Mouse (Mus musculus) liver, embryonic 12.5 days (tissue): Measurements from ENCODE around the gene Ppp1cc. TPM values are rescaled to one million over a fixed set of nuclear protein-coding genes. Genes with fewer than 3 reads are reported as not detected.

Experiments used
- ATAC-seq: fragments of 200-750 bp; cut with Nextera tagmentation; 2 replicates; pipeline ENCODE4 v1.8.0; 2017; ENCODE audit warnings: moderate number of reproducible peaks, mild to moderate bottlenecking, moderate library complexity
- H3K27ac ChIP-seq: fragments of 300-500 bp; sonication (generic); 2 replicates; pipeline ENCODE4 v1.5.1; 2016; ENCODE audit warnings: mild to moderate bottlenecking
- H3K27me3 ChIP-seq: fragments of 300-500 bp; sonication (generic); replicated peaks from 2 replicates; pipeline ENCODE4 v1.6.1; 2016; ENCODE audit warnings: mild to moderate bottlenecking, moderate library complexity
- H3K36me3 ChIP-seq: fragments of 300-500 bp; sonication (generic); 2 replicates; pipeline ENCODE4 v1.6.1; 2016; ENCODE audit warnings: mild to moderate bottlenecking, moderate library complexity
- H3K4me1 ChIP-seq: fragments of 300-500 bp; sonication (generic); 2 replicates; pipeline ENCODE4 v1.6.1; 2016
- H3K4me2 ChIP-seq: fragments of 300-500 bp; sonication (generic); 2 replicates; pipeline ENCODE4 v1.6.1; 2016; ENCODE audit warnings: mild to moderate bottlenecking, moderate library complexity
- H3K4me3 ChIP-seq: fragments of 300-500 bp; sonication (generic); 2 replicates; pipeline ENCODE4 v1.5.1; 2016; ENCODE audit warnings: mild to moderate bottlenecking, moderate library complexity
- H3K9ac ChIP-seq: fragments of 300-500 bp; sonication (generic); 2 replicates; pipeline ENCODE4 v1.6.1; 2016; ENCODE audit warnings: mild to moderate bottlenecking, moderate library complexity
- H3K9me3 ChIP-seq: fragments of 300-500 bp; sonication (generic); replicated peaks from 2 replicates; pipeline ENCODE4 v1.6.1; 2016; ENCODE audit warnings: mild to moderate bottlenecking, moderate library complexity
- WGBS: fragments of 180-500 bp; shearing (Covaris S2); methylation state at CpG from one replicate; pipeline ENCODE4 v1.1.7; 2016; ENCODE audit not compliant: insufficient replicate concordance; 5-methylcytosine and 5-hydroxymethylcytosine counted together
- polyA plus RNA-seq: library from polyadenylated mRNA; unstranded; fragments of >200 nt; fragmentation: Nextera tagmentation; extraction: Ambion mirVana; gene quantifications from 2 replicates; pipeline ENCODE4 v1.2.1, GENCODE M21; 2016

Gene Ppp1cc
- polyA plus RNA-seq, 1 experiment from 2014 or later, result 228 TPM

DNA sequence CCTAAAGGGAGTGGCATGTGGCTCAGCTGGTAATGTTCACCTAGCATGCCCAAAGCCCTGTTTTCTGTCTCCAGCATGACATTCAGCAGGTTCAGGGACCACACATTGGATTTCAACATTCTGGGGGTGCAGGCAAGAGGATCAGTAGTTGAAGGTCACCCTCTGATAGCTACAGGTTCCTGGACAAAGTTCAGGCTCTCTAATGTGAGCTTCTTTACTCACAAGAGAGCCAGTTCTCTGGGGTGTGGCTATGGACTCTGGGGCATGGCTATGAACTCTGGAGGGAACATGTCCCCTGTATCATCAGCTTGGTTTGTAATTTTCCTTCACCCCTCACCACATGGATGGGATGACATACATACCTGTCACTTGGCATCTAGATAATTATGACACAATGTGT is 2.5 kb upstream of the Ppp1cc start:
- H3K9ac ChIP-seq, result no peak overlapping the region
- peaks cover 52% of the 10 kb centered on the region for H3K4me1 ChIP-seq
- H3K9me3 ChIP-seq, result no peaks in the 10 kb centered on the region
- no peak for ATAC-seq
- no peaks in the 10 kb centered on the region for H3K27me3 ChIP-seq
- H3K27ac ChIP-seq, result no peak overlapping the region
- H3K36me3 ChIP-seq, result peaks cover 12% of the 10 kb centered on the region
- H3K4me2 ChIP-seq, result no peak overlapping the region
- no peak overlapping the region for H3K4me3 ChIP-seq

DNA sequence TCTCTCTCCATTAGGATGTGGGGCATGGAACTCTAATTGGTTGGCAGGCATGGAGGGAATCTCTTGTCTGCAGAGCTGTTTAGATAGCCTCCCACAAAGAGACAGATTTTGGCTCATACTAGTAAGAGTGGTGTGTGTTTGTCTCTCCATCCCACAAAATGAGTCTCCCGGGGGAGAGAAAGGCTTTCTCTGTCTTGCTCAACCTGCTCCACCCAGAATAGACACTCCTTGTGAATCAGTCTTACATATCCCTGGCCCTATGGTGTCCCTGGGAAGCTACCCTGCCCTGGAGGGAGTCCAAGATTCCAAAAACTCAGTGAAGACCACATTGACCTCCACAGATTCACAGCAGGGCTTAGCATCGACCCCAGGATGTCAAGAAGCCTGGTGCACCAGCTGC is 1.6 kb upstream of the Ppp1cc start:
- peaks cover 21% of the 10 kb centered on the region for H3K36me3 ChIP-seq
- H3K4me3 ChIP-seq, result no peak overlapping the region
- peak overlapping the region; percentile 82; the same call in 1 of the 2 replicates for H3K4me2 ChIP-seq
- no peak for ATAC-seq
- H3K9me3 ChIP-seq, result no peaks in the 10 kb centered on the region
- H3K9ac ChIP-seq, result no peak overlapping the region; the same call in none of the 2 replicates
- H3K4me1 ChIP-seq, result peaks cover 61% of the 10 kb centered on the region
- H3K27ac ChIP-seq, result peak overlapping the region; percentile 42; the same call in 1 of the 2 replicates
- H3K27me3 ChIP-seq, result no peaks in the 10 kb centered on the region
- 62% methylated on average over 2 of the region's 2 CpGs for WGBS

DNA sequence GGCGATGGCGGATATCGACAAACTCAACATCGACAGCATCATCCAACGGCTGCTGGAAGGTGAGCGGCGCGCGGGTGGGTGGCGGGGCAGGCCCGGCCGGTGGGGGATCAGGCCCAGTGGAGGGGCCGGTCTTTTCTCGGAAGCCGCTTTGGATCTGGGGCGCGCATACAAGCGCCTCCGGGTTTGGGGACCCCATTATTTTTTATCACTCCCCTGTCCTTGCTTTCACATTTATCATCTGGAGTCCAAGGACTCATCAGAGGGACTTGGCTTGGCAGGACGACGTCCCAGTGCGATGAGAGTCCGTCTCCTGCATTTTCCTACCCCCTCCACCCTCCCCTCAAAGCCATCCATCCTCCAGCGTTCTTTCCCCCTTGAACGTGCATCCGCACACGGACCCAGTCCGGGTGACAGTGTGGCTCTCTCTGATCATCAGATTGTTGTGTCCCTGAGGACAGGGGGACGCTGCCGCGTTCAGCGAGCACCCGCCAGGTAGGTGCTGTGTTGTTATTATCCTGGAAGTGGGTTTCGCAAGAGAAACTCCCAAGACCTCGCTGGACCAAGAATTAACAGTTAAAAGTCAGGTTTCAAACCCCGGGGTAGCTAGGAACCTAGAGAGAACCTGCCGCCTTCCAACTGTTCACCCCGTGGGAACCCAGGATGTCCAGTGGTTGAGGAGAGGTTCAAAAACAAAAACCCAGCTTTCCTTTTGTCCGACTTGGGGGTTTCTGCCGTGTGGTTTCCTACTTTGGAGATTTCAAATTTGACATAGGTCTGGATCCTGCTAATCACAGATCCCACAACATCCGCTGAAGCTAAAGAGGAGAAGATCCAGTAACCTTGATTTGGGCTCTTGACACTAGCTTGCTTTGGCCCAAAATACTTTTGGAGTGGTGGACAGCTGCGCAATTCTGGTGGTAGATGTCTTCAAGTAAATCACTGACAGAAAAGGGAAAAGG is 758 bp downstream of the Ppp1cc start:
- Histone ChIP-seq H3K4me2 (peak overlapping the region; percentile 82), H3K4me3 (peak overlapping the region; percentile 89), H3K4me1 (peaks cover 79% of the 10 kb centered on the region), H3K27me3 (no peaks in the 10 kb centered on the region), H3K36me3 (peaks cover 45% of the 10 kb centered on the region), H3K9ac (peak overlapping the region; percentile 91), H3K9me3 (no peaks in the 10 kb centered on the region), H3K27ac (peak overlapping the region; percentile 87)
- peak; percentile 27 for ATAC-seq
- WGBS, result 2% methylated on average over 41 of the region's 42 CpGs

DNA sequence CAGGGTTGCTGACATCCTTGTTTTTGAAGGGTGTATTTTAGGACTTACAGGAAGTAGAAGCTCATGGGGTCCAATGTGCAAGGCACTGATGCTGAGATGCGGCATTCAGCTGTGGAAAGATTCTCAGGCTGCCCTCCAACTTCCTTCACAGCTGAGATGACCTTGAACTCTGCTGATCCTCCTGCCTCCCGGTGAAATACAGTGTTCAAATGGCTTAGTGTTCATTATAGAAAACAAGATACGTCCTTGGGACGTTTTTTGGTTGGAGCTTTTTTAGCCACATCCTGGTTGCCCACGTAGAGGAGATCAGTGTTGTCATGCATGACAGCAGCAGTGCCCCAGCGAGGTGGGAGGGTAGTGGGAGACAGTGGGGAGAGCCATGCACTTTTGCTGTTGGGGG is 5.1 kb downstream of the Ppp1cc start:
- Histone ChIP-seq H3K4me2 (peak overlapping the region; percentile 14; the same call in 1 of the 2 replicates), H3K27ac (no peak overlapping the region), H3K4me1 (peaks cover 79% of the 10 kb centered on the region), H3K9ac (no peak overlapping the region; the same call in 1 of the 2 replicates), H3K27me3 (no peaks in the 10 kb centered on the region), H3K9me3 (no peaks in the 10 kb centered on the region), H3K36me3 (peaks cover 88% of the 10 kb centered on the region), H3K4me3 (no peak overlapping the region)
- WGBS, result 55% methylated on average over 6 of the region's 6 CpGs
- ATAC-seq, result no peak

DNA sequence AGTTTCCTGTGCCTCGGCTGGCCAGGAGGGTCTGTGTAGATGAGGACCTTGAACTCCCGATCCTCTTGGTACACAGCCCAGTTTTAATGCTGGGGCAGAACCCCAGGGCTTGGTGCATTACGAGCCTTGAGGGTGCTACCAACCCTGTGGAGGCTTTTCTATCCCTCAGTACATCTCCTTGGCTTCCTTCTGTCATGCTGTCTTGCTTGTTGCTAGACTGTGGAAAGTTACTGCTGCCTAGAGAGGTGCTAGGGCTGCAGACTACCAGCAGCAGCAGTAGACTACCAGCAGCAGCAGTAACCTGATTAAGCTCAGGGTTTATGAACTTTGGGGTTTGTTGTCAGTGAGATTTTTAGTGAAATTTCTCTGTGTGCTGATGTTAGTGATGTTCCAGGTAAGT is 5.9 kb downstream of the Ppp1cc start:
- Histone ChIP-seq H3K4me1 (peaks cover 79% of the 10 kb centered on the region), H3K9ac (no peak overlapping the region), H3K4me2 (peak overlapping the region; percentile 10; the same call in 1 of the 2 replicates), H3K27ac (no peak overlapping the region), H3K36me3 (peaks cover 96% of the 10 kb centered on the region), H3K9me3 (no peaks in the 10 kb centered on the region), H3K27me3 (no peaks in the 10 kb centered on the region), H3K4me3 (no peak overlapping the region)
- ATAC-seq, result no peak
- 78% methylated on average over 3 of the region's 3 CpGs for WGBS

DNA sequence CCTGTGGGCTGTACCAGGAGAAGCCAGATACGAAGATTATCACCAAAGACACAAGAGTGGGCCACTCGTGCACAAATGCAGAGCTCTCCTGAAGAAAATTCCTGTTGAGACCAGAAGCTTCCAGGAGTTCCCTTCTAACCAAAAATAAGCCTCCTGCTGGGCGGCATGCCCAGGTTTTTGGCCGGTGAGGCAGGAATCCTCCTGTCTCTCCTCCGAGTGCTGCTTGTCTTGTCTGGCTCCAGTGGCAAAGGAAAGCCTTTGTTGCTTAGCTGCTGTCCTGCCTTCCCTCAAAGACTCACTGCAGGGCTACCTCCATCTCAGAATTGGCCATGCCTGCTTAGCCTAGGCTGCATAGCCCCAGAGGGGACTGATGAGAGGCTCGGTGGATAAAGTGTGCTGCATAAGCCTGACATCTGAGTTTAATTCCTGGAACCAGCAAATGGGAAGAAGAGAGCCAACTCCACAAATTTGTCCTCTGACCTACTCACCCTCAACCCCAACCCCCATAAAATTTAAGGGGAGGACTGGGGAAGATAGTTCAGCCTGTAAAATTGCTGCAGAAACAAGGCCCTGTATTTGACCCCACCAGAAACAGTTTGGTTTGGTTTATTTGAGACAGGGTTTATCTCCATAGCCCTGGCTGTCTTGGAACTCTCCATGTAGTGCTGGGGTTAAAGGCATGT is 7.3 kb downstream of the Ppp1cc start:
- no peak overlapping the region for H3K4me3 ChIP-seq
- no peak overlapping the region for H3K27ac ChIP-seq
- no peak overlapping the region for H3K9ac ChIP-seq
- H3K27me3 ChIP-seq, result no peaks in the 10 kb centered on the region
- H3K4me1 ChIP-seq, result peaks cover 67% of the 10 kb centered on the region
- no peak overlapping the region for H3K4me2 ChIP-seq
- H3K36me3 ChIP-seq, result peaks cover 100% of the 10 kb centered on the region
- no peak for ATAC-seq
- H3K9me3 ChIP-seq, result no peaks in the 10 kb centered on the region
- WGBS, result 67% methylated on average over 6 of the region's 6 CpGs

DNA sequence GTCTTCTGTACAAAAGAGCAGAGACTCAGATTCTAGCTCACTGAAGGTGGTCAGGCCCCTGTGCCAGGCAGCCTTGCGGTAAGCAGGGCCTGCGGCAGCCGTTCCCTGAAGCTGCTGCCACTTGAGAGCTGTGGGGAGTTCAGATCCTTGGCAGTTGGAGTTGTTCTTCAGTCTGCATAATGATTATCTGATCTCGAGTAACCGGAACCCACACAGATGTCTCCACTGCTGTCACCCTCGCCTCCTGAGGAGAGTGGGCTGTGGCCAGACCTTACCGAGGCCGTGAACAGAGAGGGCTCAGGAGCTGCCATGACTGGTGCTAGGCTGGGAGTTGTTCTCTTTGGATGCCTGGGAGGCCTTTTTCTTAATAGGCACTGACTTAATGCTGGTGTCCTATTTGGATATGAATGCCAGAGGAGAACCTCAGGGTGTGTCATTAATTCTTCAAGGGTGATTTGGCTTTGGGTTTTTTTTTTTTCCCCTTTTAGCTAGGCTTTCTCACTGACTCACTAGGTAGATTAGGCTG is 8.6 kb downstream of the Ppp1cc start:
- Histone ChIP-seq H3K4me3 (no peak overlapping the region), H3K36me3 (peaks cover 100% of the 10 kb centered on the region), H3K4me2 (no peak overlapping the region), H3K9me3 (no peaks in the 10 kb centered on the region), H3K9ac (0 out of 2 replicates have a peak overlapping the region, but pooled peaks have one; percentile 2), H3K27me3 (no peaks in the 10 kb centered on the region), H3K4me1 (peaks cover 54% of the 10 kb centered on the region), H3K27ac (no peak overlapping the region)
- ATAC-seq, result no peak
- 36% methylated on average over 8 of the region's 8 CpGs for WGBS

DNA sequence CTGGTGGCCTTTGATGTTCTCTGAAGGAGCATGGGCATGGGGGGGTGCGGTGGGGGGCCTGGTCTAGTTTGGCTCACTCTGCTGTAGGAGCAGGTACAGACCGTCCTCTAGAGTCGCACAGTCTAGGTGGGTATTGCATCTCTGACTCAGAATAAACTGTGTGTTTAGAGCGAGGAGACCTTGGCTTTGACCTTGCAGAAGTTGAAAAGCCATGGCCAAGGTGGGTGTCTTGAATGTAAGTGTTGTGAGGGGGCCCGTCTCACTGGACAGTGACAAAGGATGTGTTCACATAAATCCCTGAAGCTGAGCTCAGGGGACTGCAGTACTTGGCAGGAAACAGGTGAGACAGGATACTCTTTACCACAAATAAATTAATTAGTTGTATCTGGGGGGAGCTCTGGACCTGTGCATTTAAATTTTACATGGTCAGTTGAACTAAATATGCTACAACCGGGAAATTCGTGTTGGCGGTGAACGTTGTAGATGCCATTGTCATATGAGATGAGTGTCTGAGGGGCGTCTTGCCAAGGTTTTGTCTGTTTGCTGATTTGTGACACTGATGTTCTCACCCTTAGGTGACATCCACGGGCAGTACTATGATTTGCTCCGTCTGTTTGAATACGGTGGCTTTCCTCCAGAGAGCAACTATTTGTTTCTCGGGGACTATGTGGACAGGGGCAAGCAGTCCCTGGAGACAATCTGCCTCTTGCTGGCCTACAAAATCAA is 10.4 kb downstream of the Ppp1cc start:
- no peak overlapping the region for H3K4me3 ChIP-seq
- H3K27ac ChIP-seq, result no peak overlapping the region
- H3K36me3 ChIP-seq, result peaks cover 100% of the 10 kb centered on the region
- ATAC-seq, result no peak
- 90% methylated on average over 14 of the region's 14 CpGs for WGBS
- peaks cover 36% of the 10 kb centered on the region for H3K4me1 ChIP-seq
- H3K4me2 ChIP-seq, result no peak overlapping the region
- no peaks in the 10 kb centered on the region for H3K27me3 ChIP-seq
- H3K9me3 ChIP-seq, result no peaks in the 10 kb centered on the region
- no peak overlapping the region for H3K9ac ChIP-seq

DNA sequence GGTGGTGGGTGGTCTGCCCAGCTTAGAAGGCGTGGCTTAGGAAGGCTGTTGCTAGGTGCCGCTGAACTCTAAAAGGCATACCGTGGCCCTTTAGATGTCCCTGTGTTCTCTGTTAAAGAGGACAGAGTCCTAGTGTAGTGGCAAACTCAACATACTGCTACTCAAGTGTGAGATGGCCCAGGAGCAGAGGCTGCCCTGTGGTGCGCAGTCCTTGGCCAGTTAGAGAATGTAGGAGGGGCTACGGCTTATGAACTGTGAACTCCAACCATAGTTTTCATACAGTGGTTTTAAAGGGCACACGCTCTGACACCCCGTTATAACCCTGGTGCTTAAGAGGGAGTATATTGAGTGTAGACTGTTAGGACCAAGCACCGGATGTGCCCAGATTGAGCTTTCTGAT is 13.0 kb downstream of the Ppp1cc start:
- no peak overlapping the region for H3K4me3 ChIP-seq
- H3K4me1 ChIP-seq, result peaks cover 11% of the 10 kb centered on the region
- H3K27me3 ChIP-seq, result no peaks in the 10 kb centered on the region
- H3K9me3 ChIP-seq, result no peaks in the 10 kb centered on the region
- ATAC-seq, result no peak
- peaks cover 89% of the 10 kb centered on the region for H3K36me3 ChIP-seq
- H3K27ac ChIP-seq, result no peak overlapping the region
- H3K9ac ChIP-seq, result no peak overlapping the region
- no peak overlapping the region for H3K4me2 ChIP-seq
- 87% methylated on average over 8 of the region's 8 CpGs for whole genome bisulfite sequencing

DNA sequence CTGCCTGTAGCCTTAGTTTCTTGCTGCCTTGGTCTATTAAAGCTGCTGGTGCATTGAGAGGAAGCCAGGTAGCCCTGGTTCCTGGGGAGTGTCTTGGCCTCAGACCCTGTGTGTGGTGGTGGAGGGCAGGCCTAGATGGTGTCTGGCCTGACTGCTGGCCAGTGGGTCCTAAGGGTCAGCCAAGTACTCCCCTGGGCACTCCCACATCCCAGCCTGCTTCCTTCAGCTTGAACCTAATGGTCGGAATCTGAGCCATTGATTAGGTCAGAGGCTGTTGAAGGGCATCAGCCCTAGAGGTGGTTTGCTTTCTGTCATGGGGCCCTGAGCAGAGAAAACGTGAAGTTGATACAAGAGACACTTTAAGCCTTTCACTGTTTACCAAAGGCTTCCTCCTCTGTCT is 17.3 kb downstream of the Ppp1cc start:
- WGBS, result 74% methylated on average over 2 of the region's 2 CpGs
- Histone ChIP-seq H3K4me2 (no peak overlapping the region), H3K27me3 (no peaks in the 10 kb centered on the region), H3K9me3 (no peaks in the 10 kb centered on the region), H3K27ac (0 out of 2 replicates have a peak overlapping the region, but pooled peaks have one; percentile 1), H3K9ac (no peak overlapping the region), H3K4me3 (no peak overlapping the region), H3K4me1 (no peaks in the 10 kb centered on the region), H3K36me3 (peaks cover 58% of the 10 kb centered on the region)
- ATAC-seq, result no peak

DNA sequence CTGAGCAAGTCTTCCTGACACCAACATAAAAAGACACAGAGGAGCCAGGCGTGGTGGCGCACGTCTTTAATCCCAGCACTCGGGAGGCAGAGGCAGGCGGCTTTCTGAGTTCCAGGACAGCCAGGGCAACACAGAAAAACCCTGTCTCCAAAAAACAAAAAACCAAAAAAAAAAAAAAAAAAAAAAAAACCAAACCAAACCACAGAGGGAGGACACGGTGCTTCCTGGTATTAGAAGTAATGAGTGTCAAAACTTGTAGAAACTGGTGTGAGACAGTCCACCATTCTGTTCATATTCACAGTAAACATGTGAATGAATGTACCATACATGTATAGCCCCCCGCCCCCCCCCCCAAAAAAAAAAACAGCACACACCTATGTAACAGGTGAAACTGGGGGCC is 17.9 kb downstream of the Ppp1cc start:
- no peak for ATAC-seq

More for the DNA sequence above, 17.9 kb downstream of the Ppp1cc start:
- H3K9ac ChIP-seq, result no peak overlapping the region
- H3K4me2 ChIP-seq, result no peak overlapping the region
- peaks cover 53% of the 10 kb centered on the region for H3K36me3 ChIP-seq
- WGBS, result 80% methylated on average over 7 of the region's 7 CpGs
- no peak overlapping the region for H3K4me3 ChIP-seq
- H3K9me3 ChIP-seq, result no peaks in the 10 kb centered on the region
- H3K4me1 ChIP-seq, result no peaks in the 10 kb centered on the region
- no peaks in the 10 kb centered on the region for H3K27me3 ChIP-seq
- H3K27ac ChIP-seq, result no peak overlapping the region
